Mouse (Mus musculus) layer of hippocampus, postnatal 10 days (tissue): Measurements from ENCODE around the gene Kera. TPM values are rescaled to one million over a fixed set of nuclear protein-coding genes. Genes with fewer than 3 reads are reported as not detected.
A peak's percentile ranks its signal among the peaks of the same experiment; 100 is the strongest.

Source experiments
- DNase-seq, 2 experiments: peaks; one replicate each; pipeline ENCODE4 v3.0.0; 2021; ENCODE audit warnings: low spot score in 2 of 2
- long read RNA-seq: library from polyadenylated mRNA; stranded (forward); transcript quantifications from one replicate; pipeline ENCODE4 v2.0.0, GENCODE M21; 2023
- total RNA-seq, 2 experiments: library from RNA; stranded (reverse); gene quantifications; 2 replicates each; pipeline ENCODE4 v1.2.3; 2021

Kera gene
- total RNA-seq, result 1 to 10 TPM; 2.1 to 3.4 TPM
- long read RNA-seq, result 0 reads

DNA sequence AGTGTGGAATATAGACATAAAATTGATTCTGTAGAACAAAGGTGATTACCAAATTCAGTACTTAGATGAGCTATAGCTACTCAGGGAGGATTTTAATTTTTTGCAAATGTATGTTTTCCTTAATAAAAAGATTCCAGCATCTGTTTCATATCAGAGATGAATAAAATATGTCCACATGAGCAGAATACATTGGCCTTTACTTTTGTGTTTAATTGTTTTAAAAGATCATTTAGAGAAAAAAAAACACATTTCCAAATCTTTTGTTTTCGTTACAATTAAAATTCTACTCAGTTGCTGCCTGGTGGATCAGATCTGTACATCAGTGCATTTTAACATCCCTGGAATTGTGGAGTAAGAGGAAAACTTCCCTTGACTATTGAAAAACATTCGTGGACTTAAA is at the start of gene Kera:
Kera (plus strand) TSS at position 301 of the 400 bp plus-strand sequence.
- no peak for DNase-seq

DNA sequence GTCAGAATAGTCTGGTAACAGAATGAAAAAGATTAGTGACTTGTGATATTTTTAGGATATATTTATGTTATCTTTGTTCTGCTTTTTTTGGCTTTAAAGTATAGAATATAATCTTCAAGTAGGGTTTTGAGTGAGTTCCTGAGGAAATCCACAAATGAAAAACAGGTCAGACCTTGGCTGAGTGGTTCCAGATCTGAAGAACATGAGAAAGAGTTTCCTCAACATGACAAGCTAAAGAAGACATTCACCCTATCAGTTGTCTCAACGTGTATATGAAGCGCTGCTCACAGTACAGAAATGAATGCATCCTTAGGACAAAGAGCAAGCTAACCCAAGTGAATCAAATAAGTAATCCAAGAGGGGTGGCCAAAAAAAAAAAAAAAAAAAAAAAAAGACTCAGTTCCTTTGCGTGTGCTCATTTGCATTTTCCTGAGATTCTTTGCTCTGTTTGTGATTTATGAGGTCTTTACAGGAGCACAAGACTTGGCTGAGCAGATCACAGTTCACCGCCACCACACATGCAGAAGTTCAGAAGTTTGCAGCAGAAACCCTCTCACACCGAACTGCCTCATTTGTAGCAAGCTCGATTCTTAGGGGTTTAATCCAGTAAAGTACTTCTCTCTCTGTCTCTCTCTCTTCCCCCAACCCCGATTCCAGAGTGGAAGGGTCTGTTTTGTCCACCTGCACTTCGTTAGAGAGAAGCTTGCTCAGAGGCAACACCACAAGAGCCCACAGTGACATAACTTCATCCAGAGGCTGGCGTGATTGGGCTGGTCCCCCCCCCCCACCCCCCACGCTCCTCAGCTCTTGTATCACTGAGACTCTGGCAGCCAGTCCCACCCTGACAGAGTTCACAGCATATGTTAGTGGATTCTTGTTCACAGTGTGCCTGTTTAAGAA is 41.5 kb upstream of the Kera start, which contains the start of gene Lum:
Lum (plus strand) TSS at position 172 of the 900 bp plus-strand sequence.
- DNase-seq, result no peak

DNA sequence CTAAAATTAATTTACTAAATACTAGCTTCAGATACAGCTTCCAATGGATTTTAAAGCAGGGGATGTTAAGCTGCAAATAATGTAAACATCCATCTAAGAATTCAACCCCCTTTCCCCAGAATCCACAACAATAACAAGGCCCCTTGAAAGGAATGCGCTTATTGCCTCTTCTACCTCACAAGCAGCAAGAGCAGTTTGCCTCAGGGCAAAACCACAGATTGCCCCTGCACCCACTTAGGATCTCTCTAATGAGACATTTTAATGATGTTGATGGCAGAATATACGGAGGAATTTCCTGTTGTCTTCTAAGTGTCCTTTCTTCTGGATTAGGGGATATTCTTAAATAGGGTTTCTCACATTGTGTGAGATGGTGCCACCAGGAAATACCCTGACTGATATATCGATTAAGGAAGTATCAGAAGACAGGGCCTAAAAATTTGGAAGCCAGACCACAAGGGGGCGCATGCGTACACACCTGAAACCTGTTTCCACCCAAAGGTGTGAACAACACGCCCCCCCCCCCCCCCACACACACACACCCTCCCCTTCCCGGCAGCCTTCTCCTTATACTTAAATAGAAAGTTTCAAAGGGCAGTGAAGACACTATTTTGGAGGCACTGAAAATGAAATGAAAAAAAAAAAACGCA is 39.1 kb upstream of the Kera start:
- DNase-seq, result no peak

DNA sequence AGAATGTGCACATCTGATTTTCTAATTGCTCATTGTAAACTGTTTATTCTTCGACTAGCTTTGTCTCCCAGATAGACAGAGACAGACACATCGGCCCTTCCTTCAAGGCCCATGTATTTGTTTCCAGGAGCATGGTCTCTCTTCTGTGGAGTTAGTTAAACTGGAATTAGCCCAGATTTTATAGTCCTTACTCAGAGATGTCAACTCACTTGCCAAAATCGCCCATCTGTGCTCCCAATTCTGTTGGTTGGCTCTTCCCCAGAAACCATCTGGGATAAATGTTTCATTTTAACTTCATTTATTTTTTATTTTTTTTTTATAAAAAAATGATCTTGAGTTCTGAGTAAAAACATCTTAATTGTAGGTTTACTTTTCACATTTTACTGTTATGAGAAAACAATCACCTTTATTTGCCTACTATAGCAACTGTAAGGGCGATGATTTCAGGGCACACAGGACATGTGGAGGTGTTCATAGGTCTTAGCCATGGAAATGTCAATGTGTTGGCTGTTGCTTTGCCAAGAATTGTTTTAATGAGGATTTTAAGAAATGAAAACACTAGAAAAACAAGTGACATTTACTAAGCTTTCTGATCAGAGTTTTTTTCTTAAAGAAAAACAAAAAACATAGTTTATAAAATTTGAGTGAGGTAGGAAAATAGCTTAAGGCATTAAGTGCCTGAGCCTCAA is 24.0 kb upstream of the Kera start:
- DNase-seq, result peak; percentile 28 to 49

DNA sequence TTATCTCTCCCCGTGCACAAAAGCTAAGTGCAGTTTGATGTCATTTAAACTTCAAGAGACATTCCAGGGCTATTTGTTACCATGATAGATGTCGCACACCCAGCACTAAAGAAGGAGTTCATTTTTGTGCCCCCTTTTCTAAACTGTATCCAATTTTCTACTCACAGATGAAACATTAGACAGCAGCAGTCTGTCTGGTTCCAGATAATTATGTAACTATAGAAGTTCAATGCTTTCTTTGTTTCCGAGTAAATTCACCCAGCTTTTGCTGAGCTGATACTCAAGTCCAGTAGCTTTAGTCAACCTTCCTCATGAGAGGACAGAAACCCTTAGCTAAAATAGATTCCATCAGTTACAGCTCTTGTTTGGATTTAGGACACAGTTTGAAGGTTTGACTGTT is 22.5 kb upstream of the Kera start:
- no peak for DNase-seq

DNA sequence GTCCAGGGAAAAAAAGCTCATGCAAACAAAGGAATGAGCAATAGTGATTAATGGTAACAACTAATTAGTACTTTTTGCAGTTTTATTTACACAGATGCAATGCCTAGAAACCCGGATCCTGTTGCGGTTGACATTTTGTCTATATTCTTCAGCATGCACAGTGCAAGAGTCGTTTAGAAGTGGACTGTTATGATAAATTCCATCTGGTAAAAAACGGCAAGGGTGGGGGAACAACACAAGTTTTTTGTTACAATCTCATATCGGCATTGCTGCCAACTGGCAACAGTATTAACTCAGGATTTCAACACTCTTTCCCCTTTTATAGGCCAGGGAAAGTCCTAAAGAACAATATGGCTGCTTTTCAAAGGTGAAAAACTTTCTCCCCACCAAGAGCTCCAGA is 19.5 kb upstream of the Kera start:
- no peak for DNase-seq

DNA sequence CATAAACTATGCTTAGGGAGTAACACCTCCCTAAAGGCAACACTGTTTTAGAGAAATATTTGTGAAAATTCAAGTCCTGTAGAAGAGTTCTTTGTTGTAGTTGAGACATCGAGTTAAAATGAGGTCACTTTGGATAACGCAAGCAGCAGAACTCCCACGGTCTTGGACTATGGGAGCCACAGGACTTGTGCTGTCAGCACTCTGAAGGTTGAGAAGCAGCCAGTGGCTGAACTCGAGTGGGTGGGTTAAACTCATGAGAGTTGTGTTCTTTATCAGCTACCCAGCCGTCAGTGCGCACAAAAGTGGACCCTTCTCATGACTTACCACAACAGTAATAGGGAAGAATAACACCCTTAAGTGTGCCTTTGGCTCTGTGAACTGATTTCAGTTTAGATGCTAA is 17.1 kb upstream of the Kera start:
- DNase-seq, result no peak

DNA sequence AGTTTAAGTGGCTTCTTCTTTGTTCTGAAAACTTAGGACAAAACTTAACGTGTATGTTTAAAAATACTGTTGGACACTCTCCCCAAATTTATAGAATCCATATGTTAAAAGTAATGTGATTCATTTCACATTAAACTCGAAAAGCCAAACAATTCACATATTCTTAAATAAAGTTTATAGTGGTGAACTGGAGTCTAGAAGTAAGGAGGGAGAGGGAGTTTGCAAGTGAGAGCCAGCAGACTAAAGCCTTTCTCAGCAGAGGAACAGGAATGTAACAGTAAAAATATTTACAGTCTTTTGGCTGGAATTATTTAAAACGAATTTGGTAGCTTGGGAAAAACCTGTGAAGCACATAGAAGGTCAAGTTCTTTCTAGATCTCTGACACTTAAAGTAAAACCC is 15.6 kb upstream of the Kera start:
- no peak for DNase-seq

DNA sequence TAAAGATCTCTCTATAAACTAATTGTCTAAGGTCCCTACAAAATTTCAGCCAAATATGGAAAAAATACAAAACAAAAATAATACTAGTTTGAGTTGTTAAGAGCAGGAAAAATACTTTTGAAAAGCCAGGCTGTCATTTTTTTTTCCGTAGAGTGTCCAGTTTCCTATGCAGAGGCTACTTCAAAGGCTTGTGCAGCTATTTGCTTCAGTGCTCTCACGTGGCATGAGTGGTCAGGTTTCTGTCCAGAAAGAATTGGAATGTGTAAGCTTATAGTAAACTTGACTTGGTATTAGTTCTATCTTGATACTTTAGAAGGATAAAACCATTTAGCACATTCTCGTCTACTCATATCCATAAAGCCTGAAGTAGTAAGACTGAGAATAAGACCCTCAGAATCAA is 15.0 kb upstream of the Kera start:
- DNase-seq, result no peak

DNA sequence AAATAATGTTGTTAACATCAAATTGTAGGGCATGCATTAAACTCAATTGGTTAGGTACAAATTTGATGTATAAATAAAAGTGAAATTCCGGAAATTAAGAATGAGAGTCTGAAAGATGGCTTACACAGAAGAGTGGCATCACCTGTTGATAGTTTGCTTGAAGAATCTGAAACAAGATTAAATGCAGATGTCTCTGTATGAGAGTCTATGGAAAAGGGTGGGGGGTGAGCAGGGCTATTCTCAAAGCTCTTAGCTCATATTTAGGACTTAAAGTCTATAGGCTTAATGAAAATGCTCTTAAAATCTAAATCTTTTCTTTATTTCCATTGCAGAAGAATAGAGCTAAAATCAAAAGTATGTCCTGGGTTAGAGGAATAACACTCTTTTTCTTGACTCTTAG is 11.0 kb upstream of the Kera start:
- no peak for DNase-seq

DNA sequence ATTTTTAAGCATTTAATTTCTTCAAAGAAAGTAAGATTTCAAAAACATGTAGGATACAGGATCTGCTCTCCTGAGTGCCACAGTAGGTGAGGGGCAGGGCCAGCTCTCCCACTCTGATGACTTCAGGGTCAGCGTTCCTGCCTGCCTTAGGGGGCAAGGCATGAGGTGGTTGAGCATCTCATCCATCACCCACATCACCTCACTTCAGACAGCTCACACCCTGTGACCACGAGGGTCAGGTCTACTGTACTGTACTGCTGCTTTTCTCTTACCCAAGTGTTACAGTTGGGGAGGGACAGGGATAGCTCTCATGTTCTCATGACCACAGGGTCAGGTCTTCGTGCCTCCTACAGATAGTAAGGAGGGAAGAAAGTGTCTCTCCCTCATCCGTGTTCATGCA is 4.9 kb upstream of the Kera start:
- no peak for DNase-seq

DNA sequence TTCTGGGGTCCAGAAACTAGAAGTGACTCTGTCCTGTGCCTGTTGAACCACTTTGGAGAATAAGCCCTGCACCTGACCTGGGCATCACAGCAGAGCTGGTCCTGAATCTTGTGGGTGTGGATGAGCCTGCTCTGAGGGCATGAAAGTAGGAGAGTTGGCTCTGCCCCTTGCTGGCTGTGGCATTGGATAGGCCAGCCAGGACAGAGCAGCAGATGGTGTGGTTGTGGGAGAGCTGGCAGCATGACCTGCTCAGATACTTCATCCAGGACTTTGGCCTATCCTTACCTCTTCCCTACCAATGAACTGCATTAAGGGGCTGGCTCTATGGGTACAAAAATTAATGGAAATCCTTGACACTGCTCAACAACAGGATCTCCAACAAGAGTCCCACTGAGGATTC is 3.4 kb upstream of the Kera start:
- DNase-seq, result no peak

DNA sequence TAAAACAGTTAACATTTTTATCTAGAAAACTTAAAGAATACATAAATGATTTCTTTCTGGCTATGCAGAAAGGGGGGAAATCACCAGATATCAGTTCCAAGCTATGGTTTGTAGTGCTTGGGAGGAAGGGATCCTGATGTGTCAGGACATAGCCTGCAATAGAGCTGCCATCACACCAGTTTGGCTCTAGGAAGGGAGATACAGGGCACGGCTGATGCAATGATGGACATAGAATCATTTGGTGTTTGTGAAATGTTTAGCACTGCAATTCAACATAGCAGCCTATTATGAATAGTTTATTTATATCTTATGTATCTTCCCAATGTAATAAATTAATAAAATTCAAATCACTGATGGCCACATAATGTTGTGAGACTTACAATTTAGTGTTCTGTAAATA is 15.6 kb downstream of the Kera start:
- no peak for DNase-seq

DNA sequence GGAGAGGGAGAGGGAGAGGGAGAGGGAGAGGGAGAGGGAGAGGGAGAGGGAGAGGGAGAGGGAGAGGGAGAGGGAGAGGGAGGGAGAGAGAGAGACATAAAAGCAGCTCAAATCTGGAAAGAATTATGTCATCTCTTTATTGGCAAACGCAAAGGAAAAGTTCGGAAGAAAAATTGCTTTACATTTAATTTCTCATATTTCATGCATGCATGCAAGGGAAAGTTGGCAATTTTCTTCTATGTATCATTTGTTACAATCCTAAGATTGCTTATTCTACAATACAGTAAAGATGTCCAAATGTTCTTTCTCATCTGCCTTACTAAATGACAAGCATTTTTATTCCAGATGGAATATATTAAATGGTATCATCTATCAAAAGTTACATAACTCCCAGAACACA is 17.7 kb downstream of the Kera start:
- DNase-seq, result no peak

DNA sequence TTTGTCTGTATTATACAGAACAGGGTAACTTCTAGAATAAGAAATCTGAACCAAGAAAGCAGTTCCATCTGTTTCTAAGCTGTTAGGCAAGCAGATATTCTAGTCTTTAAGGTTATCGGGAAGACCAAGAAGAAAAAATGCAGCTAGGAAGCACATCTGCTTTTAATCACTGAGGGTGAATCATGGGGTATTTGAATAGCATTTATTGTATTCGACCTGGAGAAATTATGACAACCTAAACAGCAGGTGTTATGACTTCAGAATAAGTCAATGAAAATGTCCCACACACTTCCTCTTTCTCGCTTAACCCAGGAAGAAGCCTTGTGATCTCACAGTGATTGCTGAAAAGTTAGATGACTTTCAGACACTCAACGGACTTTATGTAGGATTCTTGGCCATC is 18.4 kb downstream of the Kera start:
- no peak for DNase-seq

DNA sequence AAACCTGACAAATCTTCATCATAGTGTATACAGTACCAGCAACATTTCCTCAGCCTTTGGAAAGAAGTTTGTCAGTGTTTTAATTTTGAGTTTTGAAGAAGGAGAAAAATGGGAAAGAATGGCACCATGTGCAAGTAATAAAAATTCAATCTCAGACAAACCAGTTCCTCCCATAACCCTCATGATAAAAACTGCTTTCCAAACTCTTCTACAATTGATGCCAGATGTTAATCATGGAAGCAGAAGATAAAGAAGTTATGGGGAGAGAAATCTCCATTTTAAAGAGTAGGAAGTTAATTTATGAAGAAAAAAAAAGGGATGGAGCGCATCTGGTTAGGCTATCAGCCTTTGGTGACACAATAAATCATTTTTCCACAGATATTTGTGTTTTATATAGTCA is 19.9 kb downstream of the Kera start:
- no peak for DNase-seq

DNA sequence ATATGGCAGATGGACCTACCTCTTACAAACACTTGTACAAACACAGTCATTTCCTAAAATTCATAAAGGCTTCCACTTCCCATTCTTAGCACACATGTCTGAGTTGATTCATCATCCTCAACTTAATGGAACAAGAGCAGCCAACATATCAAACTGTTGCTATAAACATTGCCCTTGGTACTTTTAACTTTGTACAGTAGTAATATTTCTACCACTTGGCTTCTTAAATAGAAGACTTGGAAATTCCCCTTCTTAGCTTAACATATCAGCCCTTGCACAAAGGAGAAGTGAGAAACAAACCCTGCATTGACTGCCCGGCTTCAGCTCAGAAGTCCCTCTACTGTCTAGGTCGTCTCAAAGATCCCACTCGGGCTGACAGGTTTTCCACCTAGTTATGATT is 24.4 kb downstream of the Kera start:
- DNase-seq, result no peak

DNA sequence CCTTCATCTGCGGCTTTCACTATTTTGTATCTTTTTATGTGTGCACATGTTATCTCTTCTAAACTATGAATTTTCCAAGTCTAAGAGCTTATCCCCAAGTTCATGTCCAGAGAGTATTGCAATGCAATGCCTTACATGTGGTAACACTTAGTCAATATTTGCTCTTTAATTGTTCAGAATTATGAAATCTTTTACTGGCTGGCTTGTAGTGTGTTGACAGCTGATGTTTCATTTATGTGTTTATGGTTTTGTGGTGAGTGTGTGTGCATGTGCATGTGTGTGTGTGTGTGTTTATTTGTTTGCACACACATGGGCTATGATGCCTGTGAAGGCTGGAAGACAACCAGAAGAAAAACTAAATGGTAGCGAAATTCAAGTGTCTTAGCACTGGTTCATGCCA is 35.2 kb downstream of the Kera start:
- no peak for DNase-seq

DNA sequence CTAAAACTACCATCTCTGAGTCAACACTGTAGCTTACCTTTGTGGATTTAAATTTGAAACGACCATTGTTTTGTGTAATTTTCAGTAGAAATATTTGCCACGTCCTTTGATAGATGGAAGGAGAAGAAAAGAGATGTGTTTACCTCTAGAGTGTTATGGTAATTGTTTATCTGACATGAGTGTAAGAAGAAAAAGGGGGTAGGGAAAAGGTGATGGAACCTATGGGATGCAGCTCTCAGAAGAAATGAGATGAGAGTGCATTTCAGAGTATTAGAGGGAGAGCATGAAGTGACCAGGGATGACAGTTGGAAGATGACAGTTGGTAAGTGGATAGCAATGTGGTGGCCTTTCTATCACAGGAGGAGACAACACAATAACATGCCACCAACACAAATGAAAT is 37.1 kb downstream of the Kera start, which contains the start of gene Epyc:
Epyc (plus strand) TSS at position 301 of the 400 bp plus-strand sequence.
- DNase-seq, result no peak

DNA sequence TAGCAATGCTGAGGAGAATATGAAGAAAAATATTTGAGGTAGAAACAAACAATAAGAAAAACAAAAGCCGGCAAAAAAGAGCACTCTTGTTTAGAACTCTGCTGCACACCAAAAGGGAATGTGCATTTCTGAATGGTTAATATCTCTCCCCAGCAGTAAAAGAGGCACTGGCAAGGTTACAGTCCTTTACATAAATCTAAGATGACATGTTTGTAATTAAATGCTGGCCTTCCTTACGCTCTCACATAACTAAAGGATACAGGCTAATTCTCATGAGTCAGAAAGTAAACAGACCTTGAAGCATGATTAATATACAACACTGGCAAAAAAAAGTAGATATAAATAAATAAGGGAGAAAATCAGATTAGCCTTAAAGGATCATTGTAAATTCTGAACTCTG is 43.7 kb downstream of the Kera start:
- no peak for DNase-seq

DNA sequence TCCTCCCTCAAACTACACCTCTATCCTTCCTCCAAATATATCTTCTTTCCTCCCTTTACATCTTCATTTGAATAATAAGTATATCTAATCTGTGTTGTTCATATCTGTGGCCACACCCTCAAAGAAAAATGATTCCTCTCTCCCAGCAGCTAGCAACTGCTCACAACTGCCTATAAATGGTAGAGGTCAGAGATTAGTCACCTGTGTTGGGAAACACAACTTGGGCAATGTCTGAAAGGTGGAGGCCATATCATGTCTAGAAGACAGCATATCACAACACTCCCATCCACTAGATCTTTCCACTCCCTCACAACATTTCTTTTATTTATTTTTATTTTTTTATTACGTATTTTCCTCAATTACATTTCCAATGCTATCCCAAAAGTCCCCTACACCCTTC is 52.8 kb downstream of the Kera start:
- DNase-seq, result no peak
